Mouse (Mus musculus) liver, embryonic 14.5 days (tissue): Measurements from ENCODE around the gene Sbk1.

ENCODE experiments used
- CTCF ChIP-seq: IDR thresholded peaks from 2 replicates; pipeline ENCODE4 v1.5.1; 2016; ENCODE audit warnings: antibody characterized with exemption, low read depth, control low read depth
- EP300 ChIP-seq: IDR thresholded peaks from 2 replicates; pipeline ENCODE4 v1.6.1; 2016; ENCODE audit warnings: antibody characterized with exemption, low read depth

DNA sequence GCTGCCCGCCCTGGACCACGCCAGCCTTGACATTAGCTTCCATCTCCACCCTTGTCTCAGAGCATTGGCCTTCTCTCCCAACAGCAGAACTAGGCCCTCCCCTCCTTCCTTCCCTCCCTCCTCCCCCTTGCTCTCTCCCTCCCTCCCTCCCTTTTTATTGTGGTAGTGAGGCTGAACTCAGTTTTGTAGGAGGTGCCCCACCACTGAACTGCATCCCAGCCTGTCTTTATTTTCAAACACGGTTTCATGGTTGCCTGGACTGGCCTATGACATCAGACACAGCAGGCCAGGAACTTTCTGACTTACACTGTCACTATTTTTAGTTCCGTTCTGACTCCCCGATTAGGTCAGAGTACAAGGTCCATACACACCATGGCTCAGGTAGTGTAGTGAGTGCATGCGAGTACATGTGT lies 67.8 kb downstream of the Sbk1 start:
- TF ChIP-seq CTCF (no peak), EP300 (no peak)
